Mouse (Mus musculus): ENCODE data around the gene Klrb1a. TPM values are rescaled to one million over a fixed set of nuclear protein-coding genes. Genes with fewer than 3 reads are reported as not detected.

Gene Klrb1a
- polyA plus RNA-seq, 1 experiment from 2014 or later: not detected

GRCm38 (mm10) chr6:128598256-128599047 is 24.9 kb downstream of the Klrb1a start:
- ATAC-seq (replicated peaks; ENCODE audit: insufficient number of reproducible peaks, low FRiP score, low TSS enrichment, low read depth) (no peak), DNase-seq (ENCODE audit: low spot score) (no peak)
- WGBS: 72% methylated on average over 2 of the region's 2 CpGs
- no peaks in the 10 kb centered on the region for H3K27me3 ChIP-seq (ENCODE audit: control insufficient read depth, insufficient read depth, low read length)
- no peaks in the 10 kb centered on the region for H3K36me3 ChIP-seq (replicated peaks; ENCODE audit: control insufficient read depth, insufficient read depth, low read depth, low read length)
- no peak overlapping the region for H3K4me3 ChIP-seq (ENCODE audit: low read depth, low read length)
- no peaks in the 10 kb centered on the region for H3K9me3 ChIP-seq (replicated peaks; ENCODE audit: control insufficient read depth, low read length)
- no peak overlapping the region for H3K27ac ChIP-seq (replicated peaks; ENCODE audit: low read depth, low read length)
- H3K4me1 ChIP-seq (ENCODE audit: control insufficient read depth, insufficient read depth, low read length): no peaks in the 10 kb centered on the region
- H3K9ac ChIP-seq (replicated peaks; ENCODE audit: low read length): no peak overlapping the region
- H3K4me2 ChIP-seq (ENCODE audit: low read depth, low read length): no peak overlapping the region

GRCm38 (mm10) chr6:128597121-128597522 is 26.2 kb downstream of the Klrb1a start:
- ATAC-seq (replicated peaks; ENCODE audit: insufficient number of reproducible peaks, low FRiP score, low TSS enrichment, low read depth): peak; percentile 85; the same call in 1 of the 2 replicates
- no peak overlapping the region for H3K27ac ChIP-seq (replicated peaks; ENCODE audit: low read depth, low read length)
- H3K4me3 ChIP-seq (ENCODE audit: low read depth, low read length): no peak overlapping the region
- WGBS: 34% methylated on average over 9 of the region's 9 CpGs
- H3K36me3 ChIP-seq (replicated peaks; ENCODE audit: control insufficient read depth, insufficient read depth, low read depth, low read length): no peaks in the 10 kb centered on the region
- H3K4me1 ChIP-seq (ENCODE audit: control insufficient read depth, insufficient read depth, low read length): no peaks in the 10 kb centered on the region
- H3K27me3 ChIP-seq (ENCODE audit: control insufficient read depth, insufficient read depth, low read length): no peaks in the 10 kb centered on the region
- H3K9me3 ChIP-seq (replicated peaks; ENCODE audit: control insufficient read depth, low read length): no peaks in the 10 kb centered on the region
- H3K9ac ChIP-seq (replicated peaks; ENCODE audit: low read length): no peak overlapping the region
- peak; percentile 72 for DNase-seq (ENCODE audit: low spot score)
- no peak overlapping the region for H3K4me2 ChIP-seq (ENCODE audit: low read depth, low read length)

GRCm38 (mm10) chr6:128594651-128595050 is 28.7 kb downstream of the Klrb1a start:
- Histone ChIP-seq H3K27me3 (ENCODE audit: control insufficient read depth, insufficient read depth, low read length) (no peaks in the 10 kb centered on the region), H3K9ac (replicated peaks; ENCODE audit: low read length) (no peak overlapping the region)

GRCm38 (mm10) chr6:128589426-128589825 is 33.9 kb downstream of the Klrb1a start:
- ATAC-seq (replicated peaks; ENCODE audit: insufficient number of reproducible peaks, low FRiP score, low TSS enrichment, low read depth) (no peak), DNase-seq (ENCODE audit: low spot score) (no peak)
- Histone ChIP-seq H3K4me2 (ENCODE audit: low read depth, low read length) (no peak overlapping the region), H3K27me3 (ENCODE audit: control insufficient read depth, insufficient read depth, low read length) (no peaks in the 10 kb centered on the region), H3K9me3 (replicated peaks; ENCODE audit: control insufficient read depth, low read length) (no peaks in the 10 kb centered on the region), H3K36me3 (replicated peaks; ENCODE audit: control insufficient read depth, insufficient read depth, low read depth, low read length) (no peaks in the 10 kb centered on the region), H3K27ac (replicated peaks; ENCODE audit: low read depth, low read length) (no peak overlapping the region), H3K4me1 (ENCODE audit: control insufficient read depth, insufficient read depth, low read length) (no peaks in the 10 kb centered on the region), H3K9ac (replicated peaks; ENCODE audit: low read length) (no peak overlapping the region), H3K4me3 (ENCODE audit: low read depth, low read length) (no peak overlapping the region)
- 39% methylated on average over 4 of the region's 4 CpGs for WGBS

More at GRCm38 (mm10) chr6:128594651-128595050, 28.7 kb downstream of the Klrb1a start:
- H3K4me2 ChIP-seq (ENCODE audit: low read depth, low read length): no peak overlapping the region
- H3K4me1 ChIP-seq (ENCODE audit: control insufficient read depth, insufficient read depth, low read length): no peaks in the 10 kb centered on the region
- no peaks in the 10 kb centered on the region for H3K9me3 ChIP-seq (replicated peaks; ENCODE audit: control insufficient read depth, low read length)
- WGBS: 91% methylated on average over 9 of the region's 9 CpGs
- no peak for DNase-seq (ENCODE audit: low spot score)
- H3K36me3 ChIP-seq (replicated peaks; ENCODE audit: control insufficient read depth, insufficient read depth, low read depth, low read length): no peaks in the 10 kb centered on the region
- H3K4me3 ChIP-seq (ENCODE audit: low read depth, low read length): no peak overlapping the region
- no peak for ATAC-seq (replicated peaks; ENCODE audit: insufficient number of reproducible peaks, low FRiP score, low TSS enrichment, low read depth)
- no peak overlapping the region for H3K27ac ChIP-seq (replicated peaks; ENCODE audit: low read depth, low read length)

GRCm38 (mm10) chr6:128587619-128588018 is 35.7 kb downstream of the Klrb1a start:
- no peak overlapping the region for H3K4me2 ChIP-seq (ENCODE audit: low read depth, low read length)
- H3K27me3 ChIP-seq (ENCODE audit: control insufficient read depth, insufficient read depth, low read length): no peaks in the 10 kb centered on the region
- H3K9ac ChIP-seq (replicated peaks; ENCODE audit: low read length): no peak overlapping the region
- ATAC-seq (replicated peaks; ENCODE audit: insufficient number of reproducible peaks, low FRiP score, low TSS enrichment, low read depth): no peak
- no peaks in the 10 kb centered on the region for H3K9me3 ChIP-seq (replicated peaks; ENCODE audit: control insufficient read depth, low read length)
- H3K4me1 ChIP-seq (ENCODE audit: control insufficient read depth, insufficient read depth, low read length): no peaks in the 10 kb centered on the region
- H3K4me3 ChIP-seq (ENCODE audit: low read depth, low read length): no peak overlapping the region
- 84% methylated on average over 6 of the region's 6 CpGs for WGBS
- no peak for DNase-seq (ENCODE audit: low spot score)
- H3K27ac ChIP-seq (replicated peaks; ENCODE audit: low read depth, low read length): no peak overlapping the region
- H3K36me3 ChIP-seq (replicated peaks; ENCODE audit: control insufficient read depth, insufficient read depth, low read depth, low read length): no peaks in the 10 kb centered on the region

- Histone ChIP-seq H3K27ac (replicated peaks; ENCODE audit: low read depth, low read length) (no peak overlapping the region), H3K36me3 (replicated peaks; ENCODE audit: control insufficient read depth, insufficient read depth, low read depth, low read length) (no peaks in the 10 kb centered on the region), H3K4me3 (ENCODE audit: low read depth, low read length) (no peak overlapping the region), H3K9ac (replicated peaks; ENCODE audit: low read length) (no peak overlapping the region), H3K4me1 (ENCODE audit: control insufficient read depth, insufficient read depth, low read length) (no peaks in the 10 kb centered on the region), H3K9me3 (replicated peaks; ENCODE audit: control insufficient read depth, low read length) (no peaks in the 10 kb centered on the region), H3K27me3 (ENCODE audit: control insufficient read depth, insufficient read depth, low read length) (no peaks in the 10 kb centered on the region), H3K4me2 (ENCODE audit: low read depth, low read length) (no peak overlapping the region)
- no peak for DNase-seq (ENCODE audit: low spot score)
- no peak for ATAC-seq (replicated peaks; ENCODE audit: insufficient number of reproducible peaks, low FRiP score, low TSS enrichment, low read depth)
- WGBS: 72% methylated on average over 11 of the region's 11 CpGs
Observed at GRCm38 (mm10) chr6:128585642-128586245, 37.6 kb downstream of the Klrb1a start.

- peak; percentile 72 for DNase-seq (ENCODE audit: low spot score)
- H3K4me3 ChIP-seq (ENCODE audit: low read depth, low read length): no peak overlapping the region
- no peaks in the 10 kb centered on the region for H3K36me3 ChIP-seq (replicated peaks; ENCODE audit: control insufficient read depth, insufficient read depth, low read depth, low read length)
- 25% methylated on average over 10 of the region's 10 CpGs for WGBS
- H3K4me1 ChIP-seq (ENCODE audit: control insufficient read depth, insufficient read depth, low read length): no peaks in the 10 kb centered on the region
- H3K9ac ChIP-seq (replicated peaks; ENCODE audit: low read length): no peak overlapping the region
- no peak for ATAC-seq (replicated peaks; ENCODE audit: insufficient number of reproducible peaks, low FRiP score, low TSS enrichment, low read depth)
- H3K27ac ChIP-seq (replicated peaks; ENCODE audit: low read depth, low read length): no peak overlapping the region
- H3K27me3 ChIP-seq (ENCODE audit: control insufficient read depth, insufficient read depth, low read length): no peaks in the 10 kb centered on the region
- no peak overlapping the region for H3K4me2 ChIP-seq (ENCODE audit: low read depth, low read length)
- no peaks in the 10 kb centered on the region for H3K9me3 ChIP-seq (replicated peaks; ENCODE audit: control insufficient read depth, low read length)
Observed at GRCm38 (mm10) chr6:128584070-128584660, 39.2 kb downstream of the Klrb1a start.

GRCm38 (mm10) chr6:128581508-128581907 is 41.8 kb downstream of the Klrb1a start, which contains the start of gene A2ml1:
TSS of gene A2ml1 (minus strand) at chr6:128581608.
- no peaks in the 10 kb centered on the region for H3K27me3 ChIP-seq (ENCODE audit: control insufficient read depth, insufficient read depth, low read length)
- no peak within 1 kb of the TSS for H3K9ac ChIP-seq (replicated peaks; ENCODE audit: low read length)
- ATAC-seq (replicated peaks; ENCODE audit: insufficient number of reproducible peaks, low FRiP score, low TSS enrichment, low read depth): no peak
- no peak for DNase-seq (ENCODE audit: low spot score)
- 68% methylated on average over 11 of the region's 11 CpGs for WGBS
- H3K27ac ChIP-seq (replicated peaks; ENCODE audit: low read depth, low read length): no peak within 1 kb of the TSS
- no peaks in the 10 kb centered on the region for H3K4me1 ChIP-seq (ENCODE audit: control insufficient read depth, insufficient read depth, low read length)
- H3K4me3 ChIP-seq (ENCODE audit: low read depth, low read length): no peak within 1 kb of the TSS
- no peak within 1 kb of the TSS for H3K4me2 ChIP-seq (ENCODE audit: low read depth, low read length)
- H3K36me3 ChIP-seq (replicated peaks; ENCODE audit: control insufficient read depth, insufficient read depth, low read depth, low read length): no peaks in the 10 kb centered on the region
- H3K9me3 ChIP-seq (replicated peaks; ENCODE audit: control insufficient read depth, low read length): no peaks in the 10 kb centered on the region
